Mouse (Mus musculus) layer of hippocampus, postnatal 10 days (tissue): ENCODE measurements at regions not wholly inside any gene's neighbourhood (a gene's known extent, or its start where the extent isn't known, plus 50 kb on each side); places are given as distances from the start of the nearest gene placed in this dataset.

ENCODE experiments used
- DNase-seq, 2 experiments: peaks; one replicate each; pipeline ENCODE4 v3.0.0; 2021; ENCODE audit warnings: low spot score in 2 of 2

DNA sequence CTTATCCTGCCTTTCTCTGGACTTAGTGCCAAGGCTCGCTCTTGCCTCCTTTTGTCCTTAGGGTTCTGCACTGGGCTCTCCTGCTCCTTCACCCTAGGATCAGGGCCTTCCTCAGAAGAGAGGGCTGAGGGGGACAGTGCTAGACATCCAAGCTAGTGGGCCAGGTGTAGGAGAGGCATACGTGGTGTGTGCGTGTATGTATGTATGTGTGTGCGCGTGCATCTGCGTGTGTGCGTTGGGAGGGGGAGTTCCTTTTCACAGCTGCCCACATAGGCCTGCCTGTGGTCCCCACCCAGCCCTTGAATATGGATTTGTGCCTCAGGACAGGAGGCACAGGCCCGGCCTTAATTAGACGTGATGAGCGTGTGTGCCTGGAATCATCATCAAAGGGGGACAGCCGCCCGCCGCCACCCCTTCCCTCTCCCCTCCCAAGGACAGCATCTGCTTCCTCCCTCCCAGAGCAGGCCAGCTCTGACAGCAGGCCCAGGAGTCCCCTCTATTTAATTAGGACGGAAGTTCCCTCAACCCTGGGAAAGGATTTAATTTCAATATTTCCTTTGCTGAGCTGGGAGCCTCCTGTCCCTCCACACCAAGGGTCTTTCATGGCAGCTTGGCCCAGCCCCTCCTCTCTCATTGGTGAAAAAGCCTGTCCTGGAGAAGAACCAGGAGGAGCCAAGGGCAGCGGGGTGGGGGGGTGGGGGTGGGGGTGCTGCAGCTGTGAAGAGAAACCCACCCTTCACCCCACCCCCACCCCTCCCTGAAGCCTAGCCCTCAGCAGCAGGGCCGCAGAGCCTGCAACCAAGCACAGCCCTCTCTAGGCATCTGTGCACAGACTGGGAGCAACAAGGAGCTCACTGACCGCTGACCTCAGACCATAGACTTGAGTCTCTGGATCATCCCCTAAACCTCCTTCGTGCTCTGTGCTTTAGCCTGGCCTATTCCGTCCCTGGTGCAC is 155.8 kb upstream of the A530016L24Rik start:
- no peak for DNase-seq

DNA sequence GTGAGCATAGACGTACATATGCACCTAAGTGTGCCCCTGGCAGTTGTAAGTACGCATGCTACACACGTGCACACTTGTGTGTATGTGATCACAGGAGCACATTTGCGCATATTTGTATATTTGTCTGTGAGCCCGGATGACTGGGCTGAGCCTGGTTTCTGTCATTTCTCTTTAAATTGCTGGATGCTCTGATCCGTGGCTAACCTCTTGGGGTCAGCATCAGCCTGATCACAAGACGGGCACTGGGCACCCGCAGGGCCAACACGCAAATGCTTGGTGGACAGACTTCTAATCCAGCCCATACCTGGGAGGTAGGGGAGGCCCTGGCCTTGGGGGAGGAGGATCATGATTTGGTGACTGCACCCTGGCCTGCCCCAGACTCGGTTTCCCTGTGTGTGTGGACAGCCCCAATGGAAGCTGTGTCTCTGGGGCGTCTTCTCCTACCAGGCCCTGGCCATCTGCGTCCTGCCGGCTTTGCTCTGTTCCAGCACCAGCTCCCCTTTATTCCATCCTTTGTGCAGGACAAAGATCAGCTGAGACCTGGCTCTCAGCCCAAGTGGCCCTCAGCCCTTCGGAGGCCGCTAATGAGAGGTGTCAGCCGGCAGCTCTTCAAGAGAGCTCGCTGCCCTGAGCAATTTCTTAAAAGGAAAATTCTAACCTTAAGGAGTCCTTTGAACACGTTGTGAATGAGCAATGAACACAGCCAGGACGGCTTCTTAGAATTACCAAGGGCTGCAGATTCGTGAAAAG is 155.0 kb upstream of the A530016L24Rik start:
- DNase-seq, result no peak

DNA sequence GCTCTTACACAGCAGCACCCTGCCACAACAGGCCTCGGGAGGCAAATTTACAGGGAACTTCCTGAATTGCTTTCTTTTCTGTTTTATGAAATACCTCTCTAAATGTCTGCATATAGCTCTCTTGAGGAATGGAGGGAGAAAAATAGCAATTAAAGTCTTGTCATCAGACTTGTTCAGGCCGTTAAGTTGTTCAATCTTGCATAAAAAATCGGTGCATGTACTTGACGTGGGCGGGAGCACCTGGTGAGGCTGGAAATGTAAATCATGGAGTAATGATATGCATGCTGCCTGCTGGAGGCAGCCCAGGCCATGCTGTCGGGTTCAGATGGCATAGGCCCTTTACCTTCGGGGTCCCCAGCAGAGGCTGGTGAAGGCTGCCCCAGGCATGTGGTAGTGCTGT is 153.6 kb upstream of the A530016L24Rik start:
- no peak for DNase-seq

DNA sequence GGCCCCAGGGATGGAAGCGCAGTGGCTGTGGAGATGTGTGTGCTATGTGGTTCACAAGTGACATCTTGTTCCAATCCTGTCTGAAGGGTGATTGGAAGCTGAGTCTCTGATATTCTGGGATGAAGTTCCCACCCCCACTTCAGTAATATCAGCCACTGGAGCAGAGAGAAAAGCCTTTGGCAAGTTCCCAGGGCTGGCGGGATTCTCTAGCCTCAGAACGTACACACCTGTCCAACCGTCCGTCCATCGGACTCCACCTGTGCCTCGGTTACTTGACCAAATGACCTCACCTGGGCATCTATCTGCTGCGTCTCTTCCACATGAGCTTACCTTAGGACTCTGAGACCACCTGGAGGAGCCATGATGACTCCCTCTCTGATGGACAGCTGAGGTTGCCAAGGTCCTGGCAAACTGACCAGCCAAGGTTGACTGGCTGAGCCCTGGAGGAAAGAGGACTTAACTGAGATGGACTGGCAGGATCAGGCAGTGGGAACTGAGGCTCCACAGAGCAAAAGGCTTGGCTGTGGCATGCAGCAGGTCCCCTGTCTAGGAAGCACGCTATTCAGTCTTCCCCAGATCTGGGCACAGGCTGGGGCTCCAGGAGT is 152.5 kb upstream of the A530016L24Rik start:
- no peak for DNase-seq

DNA sequence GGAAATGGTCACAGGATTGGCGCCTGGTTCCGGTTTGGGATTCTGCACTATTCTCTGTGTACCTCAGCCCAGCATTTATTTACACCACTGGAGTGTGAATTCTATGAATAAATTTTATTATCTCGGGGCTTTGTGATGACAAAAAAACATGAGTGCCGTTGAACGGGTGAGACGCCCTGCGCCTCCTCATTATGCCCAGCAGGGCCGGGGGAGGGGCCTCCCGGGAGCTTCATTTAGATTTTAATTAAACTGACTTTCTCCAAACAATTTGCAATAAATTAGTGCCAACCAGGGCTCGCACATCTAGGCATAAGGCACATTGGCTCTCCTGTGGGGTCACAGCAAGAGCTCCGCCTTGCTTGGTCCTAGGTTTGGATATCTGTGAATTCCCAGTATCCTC is 151.8 kb upstream of the A530016L24Rik start:
- DNase-seq, result no peak

DNA sequence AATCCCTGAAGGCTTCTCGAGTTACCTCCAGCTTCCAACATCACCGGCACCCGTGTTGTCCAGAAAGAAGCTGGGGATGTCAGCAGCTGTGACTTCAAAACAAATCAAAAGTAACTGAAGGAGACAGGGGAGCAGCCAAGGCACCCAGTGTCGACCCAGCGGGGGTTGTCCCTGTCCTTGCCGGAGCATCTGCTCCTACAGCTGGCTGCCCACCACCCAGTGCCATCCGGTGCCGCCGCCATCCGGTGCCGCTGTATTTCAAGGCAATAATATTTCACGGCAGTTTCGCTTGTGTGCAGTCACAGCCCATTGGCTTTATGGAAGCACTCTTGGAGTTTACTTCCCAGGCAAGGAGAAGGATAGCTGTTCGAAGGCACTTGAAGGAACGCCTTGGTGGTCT is 150.3 kb upstream of the A530016L24Rik start:
- DNase-seq, result no peak

DNA sequence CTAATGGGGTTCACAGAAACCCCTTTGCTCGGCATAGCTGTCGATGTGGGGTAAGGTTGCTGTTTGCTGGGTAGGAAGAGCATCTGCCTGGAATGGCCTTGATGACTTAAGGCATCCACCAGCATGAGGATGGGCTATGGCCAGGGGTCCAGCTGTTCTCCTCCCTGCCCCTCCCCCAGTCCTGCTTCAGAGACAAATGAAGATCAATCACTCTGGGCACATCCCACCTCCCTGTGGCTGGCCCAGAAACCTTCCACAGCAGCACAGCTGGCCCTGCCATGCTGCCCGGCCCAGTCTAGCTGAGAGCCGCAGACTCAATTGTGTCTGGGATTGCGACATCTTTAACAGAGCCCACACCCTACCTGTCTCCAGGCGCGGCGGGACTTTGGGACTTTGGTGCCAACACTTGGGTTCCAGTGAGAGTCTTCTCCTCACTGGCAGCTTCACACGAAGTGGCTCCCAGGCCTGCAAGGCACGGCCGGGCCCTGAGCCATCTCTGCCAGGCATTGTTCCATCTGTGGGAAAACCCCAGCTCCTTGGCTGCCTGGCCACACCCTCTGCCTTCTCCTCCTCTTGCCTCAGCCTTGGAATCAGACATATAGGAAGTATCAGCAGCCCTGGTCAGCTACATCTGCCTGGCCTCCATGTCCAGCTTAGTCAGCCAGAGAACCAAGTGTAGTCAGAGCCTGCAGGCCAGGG is 149.6 kb upstream of the A530016L24Rik start:
- DNase-seq, result no peak

DNA sequence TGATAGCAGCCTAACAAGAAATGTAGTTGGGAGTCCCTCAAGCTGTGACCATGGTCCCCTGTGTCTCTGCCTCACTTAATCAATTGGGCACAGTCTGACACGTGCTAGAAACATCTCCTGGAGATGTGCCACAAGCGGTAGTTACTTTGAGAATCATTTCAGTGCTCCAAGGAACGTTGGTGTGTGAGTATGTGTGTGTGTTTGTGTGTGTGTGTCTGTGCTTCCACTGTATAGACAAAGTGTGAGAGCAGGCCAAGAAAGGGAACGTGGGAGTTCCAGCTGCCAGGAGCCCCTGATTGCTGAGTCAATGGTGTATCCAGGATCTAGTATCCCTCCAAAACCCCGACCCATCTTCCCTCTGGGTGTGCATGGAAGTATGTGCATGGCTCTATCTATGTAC is 149.0 kb upstream of the A530016L24Rik start:
- no peak for DNase-seq

DNA sequence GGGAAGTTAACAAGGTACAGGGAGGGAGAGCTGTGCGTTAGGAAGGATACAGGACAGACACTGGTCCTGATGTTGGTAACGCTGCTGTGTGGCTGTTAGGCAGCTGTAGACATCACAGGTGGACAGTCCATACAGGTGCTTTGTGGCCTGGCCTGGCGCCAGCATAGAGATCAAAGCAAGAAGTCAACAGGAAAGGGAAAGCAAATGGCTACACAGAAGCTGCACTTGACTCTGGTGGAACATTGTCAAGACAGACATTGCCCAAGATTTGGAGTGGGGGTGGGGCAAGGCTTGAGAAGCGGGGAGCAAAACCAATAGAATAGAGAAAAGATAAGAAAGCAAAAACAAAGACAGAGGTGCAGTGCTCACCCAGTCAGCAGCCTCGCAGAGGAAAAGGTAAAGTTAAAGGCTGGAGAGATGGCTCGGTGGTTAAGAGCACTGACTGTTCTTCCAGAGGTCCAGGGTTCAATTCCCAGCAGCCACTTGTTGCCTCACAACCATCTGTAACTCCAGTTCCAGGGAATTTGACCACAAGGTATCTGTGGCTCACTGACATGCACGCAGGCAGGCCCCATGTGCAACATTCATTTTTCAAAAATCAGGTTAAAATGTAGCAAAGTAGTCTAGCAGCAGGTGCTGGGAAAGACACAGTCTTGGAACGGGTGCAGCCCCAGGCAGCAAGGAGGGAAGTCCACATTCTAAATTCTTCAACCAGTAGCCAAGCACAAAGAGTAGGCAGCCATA is 147.3 kb upstream of the A530016L24Rik start:
- DNase-seq, result no peak

DNA sequence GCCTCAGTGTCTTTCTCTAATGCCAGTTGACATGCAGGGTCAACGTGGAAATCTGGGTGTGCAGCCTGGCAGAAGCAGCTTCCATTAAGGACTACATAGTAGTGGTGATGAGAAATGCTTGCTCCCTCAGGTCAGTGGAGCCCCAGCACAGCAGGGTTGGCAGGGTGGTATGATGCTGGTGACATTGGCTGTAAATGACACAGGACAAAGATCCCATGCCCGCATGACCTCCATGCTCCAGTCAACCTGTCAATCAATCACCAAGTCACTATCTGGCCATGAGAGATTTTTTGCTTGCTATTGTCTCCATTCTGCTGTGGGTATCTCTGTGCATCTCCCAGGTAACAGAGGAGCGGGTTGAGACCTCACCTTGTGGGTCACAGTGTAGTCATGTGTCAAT is 146.2 kb upstream of the A530016L24Rik start:
- no peak for DNase-seq

DNA sequence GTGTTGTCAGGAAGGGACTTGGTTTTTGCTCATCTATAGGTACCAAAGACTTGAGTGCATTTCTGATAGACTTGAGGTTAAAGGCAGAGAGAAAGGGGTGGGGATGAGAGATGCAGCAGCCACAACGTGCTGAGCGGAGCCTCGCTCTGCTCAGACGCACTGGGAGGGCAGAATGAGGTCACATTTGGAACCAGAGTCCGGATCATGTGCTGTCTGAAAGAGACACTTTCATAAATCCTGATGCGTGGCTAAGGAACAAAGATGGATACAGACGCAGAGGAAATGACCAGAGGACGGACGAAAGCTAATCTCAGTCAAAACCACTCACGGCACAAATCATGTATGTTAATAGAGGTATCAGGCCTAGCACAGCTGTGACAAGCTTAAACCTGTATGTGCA is 145.0 kb upstream of the A530016L24Rik start:
- no peak for DNase-seq

DNA sequence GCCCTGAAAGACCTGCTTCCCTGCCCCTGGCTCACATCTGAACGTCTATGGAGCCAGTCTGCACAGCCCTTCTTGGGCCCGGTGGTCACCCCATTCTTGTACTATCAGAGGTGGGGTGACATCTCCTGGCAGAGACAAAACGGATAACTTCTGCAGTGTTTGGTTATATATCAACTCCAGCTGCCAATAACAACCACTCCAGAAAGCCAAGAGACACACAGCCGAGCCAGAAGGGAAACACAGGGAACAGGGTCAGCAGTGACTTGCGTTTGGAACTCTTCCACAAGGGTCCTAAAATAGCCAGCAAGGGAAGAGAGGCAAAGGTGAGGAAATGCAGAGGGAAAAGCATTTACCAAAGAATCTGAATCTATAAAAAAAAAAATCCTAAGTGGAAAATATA is 143.5 kb upstream of the A530016L24Rik start:
- no peak for DNase-seq

DNA sequence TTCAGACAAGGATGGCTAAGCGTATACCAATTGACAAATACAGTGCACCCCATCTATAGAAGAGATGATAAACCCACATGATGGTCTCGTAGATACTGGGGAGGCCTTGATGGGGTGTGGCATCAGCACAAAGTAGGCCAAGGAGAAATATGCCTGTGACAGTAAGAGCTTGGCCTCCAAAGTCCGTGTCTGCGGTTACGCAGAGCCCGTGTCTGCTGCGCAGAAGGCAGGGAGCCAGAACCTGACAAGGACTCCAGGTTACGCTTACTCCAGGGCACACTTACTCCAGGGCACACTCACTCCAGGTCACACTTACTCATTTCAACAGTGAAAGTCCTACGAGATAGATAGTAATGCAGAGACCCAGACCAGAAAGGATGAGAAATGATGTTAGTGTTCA is 141.1 kb upstream of the A530016L24Rik start:
- DNase-seq, result no peak

DNA sequence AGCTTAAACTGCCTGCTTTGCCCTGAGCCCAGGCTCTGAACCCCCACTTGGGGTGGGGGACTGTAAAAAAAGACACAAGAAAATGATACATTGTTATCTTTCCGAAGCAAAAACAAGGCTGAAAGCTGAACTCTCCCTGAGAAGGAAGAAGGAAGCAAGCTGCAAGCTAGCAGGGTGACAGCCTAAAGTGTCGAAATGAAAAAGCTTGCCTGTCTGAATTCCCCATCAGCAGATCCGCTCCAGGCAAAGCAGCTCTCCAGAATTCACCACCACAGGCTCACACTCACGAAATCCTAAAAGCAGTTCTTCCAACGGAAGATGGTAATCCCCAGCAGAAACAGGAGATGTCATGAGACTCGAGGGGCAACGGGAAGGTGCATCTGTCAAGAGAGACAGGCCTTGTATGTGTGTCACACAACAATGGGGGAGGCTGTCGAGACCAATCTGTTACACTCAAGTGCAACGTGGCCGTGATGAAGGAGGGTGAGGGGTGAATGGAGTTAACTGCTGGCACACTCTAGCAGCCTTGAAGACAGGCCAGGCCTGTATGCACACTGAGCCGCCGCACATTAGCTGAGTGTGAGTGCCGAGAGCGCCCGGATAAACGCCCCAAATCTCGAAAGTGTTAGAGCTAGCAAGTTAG is 139.5 kb upstream of the A530016L24Rik start:
- DNase-seq, result no peak

DNA sequence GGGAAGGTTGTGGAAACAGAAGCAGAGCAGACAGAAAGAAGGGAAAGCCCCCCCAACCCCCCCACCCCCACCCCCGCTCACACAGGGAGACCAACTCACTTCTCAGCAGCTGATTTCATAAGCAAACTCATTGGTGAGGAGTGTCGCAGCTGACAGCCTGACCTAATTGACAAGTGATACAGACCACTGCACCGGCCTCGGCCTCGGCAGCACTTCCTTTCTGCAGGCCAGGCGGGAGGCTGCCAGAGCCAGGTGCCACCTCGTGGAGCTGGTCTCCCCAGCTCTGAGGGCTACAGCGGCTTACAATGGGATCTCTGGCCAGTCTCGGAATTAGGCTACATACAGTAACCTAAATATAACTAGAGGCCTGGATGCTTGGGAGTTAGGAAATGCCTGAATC is 138.5 kb upstream of the A530016L24Rik start:
- no peak for DNase-seq

DNA sequence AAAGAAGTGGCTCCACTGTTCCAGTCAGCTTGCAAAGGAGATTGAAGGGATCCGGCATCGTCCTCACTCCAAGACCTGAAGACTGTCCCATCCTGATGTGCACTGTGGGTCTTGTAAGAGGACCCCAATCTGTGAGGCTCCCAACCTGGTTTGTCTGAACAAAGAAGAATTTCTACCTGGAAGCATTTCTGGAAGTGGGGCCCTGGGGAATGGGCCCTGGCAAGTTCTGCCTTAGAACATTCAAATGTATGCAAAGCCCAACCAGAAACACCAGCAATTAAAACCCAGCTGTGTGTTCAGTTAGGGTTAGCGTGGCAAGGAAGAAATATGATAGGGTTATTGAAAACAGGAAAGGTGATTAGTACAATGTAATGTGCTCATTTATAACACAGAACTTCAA is 125.9 kb upstream of the A530016L24Rik start:
- no peak for DNase-seq

DNA sequence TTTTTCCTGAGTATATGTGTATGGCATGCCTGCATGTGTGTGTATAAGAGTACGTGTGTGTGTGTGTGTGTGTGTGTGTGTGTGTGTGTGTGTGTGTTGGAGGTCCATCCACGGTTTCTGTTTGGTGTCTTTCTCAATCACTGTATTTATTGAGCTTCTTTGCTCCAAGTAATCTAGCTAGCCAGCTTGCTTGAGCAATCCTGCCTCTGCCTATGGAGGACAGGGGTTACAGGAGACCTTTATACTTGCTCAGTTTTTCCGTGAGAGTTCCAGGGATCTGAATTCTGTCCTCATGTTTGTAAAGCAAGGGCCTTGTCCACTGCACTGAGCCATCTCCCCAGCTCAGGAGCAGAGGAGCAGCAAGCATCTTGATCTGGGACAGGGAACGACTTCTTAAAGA is 122.0 kb upstream of the A530016L24Rik start:
- DNase-seq, result no peak

DNA sequence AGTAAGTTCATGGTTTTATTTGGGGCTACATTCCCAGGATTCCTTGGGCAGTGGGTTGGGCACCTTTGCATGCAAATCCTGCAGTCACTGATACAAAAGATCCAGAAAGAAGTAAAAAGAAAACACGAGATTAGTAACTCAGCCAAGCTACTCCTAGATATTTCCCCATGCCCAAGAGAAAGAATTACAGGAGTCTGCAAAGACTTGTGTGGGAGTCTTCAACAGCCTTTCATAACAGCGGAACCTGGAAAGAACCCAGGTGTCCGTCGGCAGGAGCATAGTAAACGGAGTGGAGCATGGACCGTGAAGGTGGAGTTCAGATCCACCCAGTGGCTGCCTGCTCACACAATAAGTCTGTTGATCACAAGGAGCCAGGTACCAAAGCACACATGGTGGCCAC is 121.1 kb upstream of the A530016L24Rik start:
- DNase-seq, result no peak

DNA sequence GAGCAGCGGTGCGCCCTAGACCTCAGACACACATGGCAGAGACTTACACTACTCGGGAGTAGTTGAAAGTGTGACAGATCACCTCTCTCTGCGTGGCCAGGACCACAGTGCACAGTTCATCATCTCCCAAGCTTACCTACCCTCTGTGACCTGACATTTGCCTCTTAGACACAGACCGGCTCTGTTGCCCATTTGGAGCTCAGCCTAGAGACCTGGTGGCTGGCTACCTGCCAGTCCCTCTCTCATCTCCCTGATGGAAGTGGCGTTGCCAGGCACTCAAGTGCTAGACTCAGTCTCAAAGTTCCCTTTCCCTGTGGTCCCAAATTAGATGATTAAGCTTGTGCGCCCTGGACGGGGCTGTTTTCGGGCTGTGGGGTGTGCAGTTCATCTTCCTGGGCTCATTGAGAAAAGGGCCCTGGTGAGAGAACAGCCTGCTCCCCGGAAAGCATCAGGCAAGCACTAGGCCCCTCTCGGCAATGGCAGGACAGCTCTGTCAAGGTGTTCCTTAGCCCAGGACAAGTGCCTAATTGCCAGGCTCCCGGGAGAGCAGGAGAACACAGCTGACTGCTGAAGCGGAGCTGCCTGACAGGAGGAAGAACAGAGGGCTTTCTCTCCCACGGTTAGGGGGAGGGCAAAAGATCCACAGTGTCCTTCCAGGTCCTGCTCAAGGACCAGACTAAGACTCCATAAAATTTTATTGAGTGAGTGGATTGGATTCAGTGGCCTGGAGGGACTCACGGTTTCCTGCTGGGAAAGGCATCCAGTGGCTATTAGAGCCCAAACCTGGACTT is 119.5 kb upstream of the A530016L24Rik start:
- DNase-seq, result no peak
